Mouse (Mus musculus) C2C12 (cell line): ENCODE measurements around the gene Zfp867.

Experiments
- CTCF ChIP-seq: IDR thresholded peaks from one replicate; pipeline ENCODE4 v1.5.1; 2011; ENCODE audit not compliant: control insufficient read depth, insufficient read depth, insufficient read length
- FOSL1 ChIP-seq: IDR thresholded peaks from one replicate; pipeline ENCODE4 v1.8.0; 2011; ENCODE audit warnings: mild to moderate bottlenecking, low read length; ENCODE audit not compliant: poor library complexity, insufficient read depth, severe bottlenecking
- MAX ChIP-seq: IDR thresholded peaks from one replicate; pipeline ENCODE4 v1.6.1; 2011; ENCODE audit warnings: mild to moderate bottlenecking, control low read depth
- MYOD1 ChIP-seq: IDR thresholded peaks from one replicate; pipeline ENCODE4 v1.6.1; 2011; ENCODE audit warnings: low read depth; ENCODE audit not compliant: control insufficient read depth, insufficient read length
- USF1 ChIP-seq: IDR thresholded peaks from one replicate; pipeline ENCODE4 v1.6.1; 2011; ENCODE audit warnings: low read depth, mild to moderate bottlenecking, control low read depth, moderate library complexity

DNA sequence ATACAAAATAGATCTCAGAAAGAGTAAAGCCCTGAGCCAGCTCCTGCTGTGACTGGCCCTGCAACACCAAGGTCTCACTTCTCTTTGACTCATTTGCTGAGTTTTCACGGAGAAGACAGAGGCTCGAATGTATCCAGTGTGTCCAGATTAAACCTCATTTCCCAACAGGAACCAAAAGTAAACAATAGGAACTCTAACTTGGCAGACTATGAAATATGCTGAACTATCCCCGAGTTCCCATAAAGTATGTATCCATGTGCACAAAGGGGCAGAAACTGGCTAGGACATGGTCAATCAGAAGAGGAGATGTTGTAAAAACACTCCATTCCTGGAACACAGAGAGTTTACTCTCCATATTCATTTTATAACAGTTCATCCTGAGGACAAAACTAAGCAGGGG lies 40.0 kb downstream of the Zfp867 start:
- TF ChIP-seq CTCF (no peak), USF1 (no peak), MAX (no peak), FOSL1 (no peak), MYOD1 (no peak)
